Mouse (Mus musculus) kidney, adult 2 months (tissue): ENCODE results near the gene Coro1b. TPM values are rescaled to one million over a fixed set of nuclear protein-coding genes. Genes with fewer than 3 reads are reported as not detected.

Experiments used
- DNase-seq: peaks from one replicate; pipeline ENCODE4 v3.0.0; 2021
- H3K27ac ChIP-seq: fragments of 200-500 bp; 2 replicates; pipeline ENCODE4 v1.5.1; 2012; ENCODE audit warnings: low read depth, low read length, control low read depth, inconsistent platforms; ENCODE audit not compliant: insufficient read depth
- H3K27me3 ChIP-seq: fragments of 200-500 bp; replicated peaks from 2 replicates; pipeline ENCODE4 v1.6.1; 2012; ENCODE audit warnings: mild to moderate bottlenecking, moderate library complexity, low read length, inconsistent platforms; ENCODE audit not compliant: control insufficient read depth, insufficient read depth
- H3K36me3 ChIP-seq: fragments of 200-500 bp; 2 replicates; pipeline ENCODE4 v1.6.1; 2012; ENCODE audit warnings: mild to moderate bottlenecking, moderate library complexity, low read length, inconsistent platforms; ENCODE audit not compliant: control insufficient read depth, insufficient read depth
- H3K4me1 ChIP-seq: fragments of 200-500 bp; 2 replicates; pipeline ENCODE4 v1.6.1; 2011; ENCODE audit warnings: low read length; ENCODE audit not compliant: control insufficient read depth, insufficient read depth
- H3K4me3 ChIP-seq: fragments of 200-500 bp; 2 replicates; pipeline ENCODE4 v1.5.1; 2011; ENCODE audit warnings: mild to moderate bottlenecking, low read depth, low read length, control low read depth; ENCODE audit not compliant: insufficient read depth
- CTCF ChIP-seq: fragments of 200-500 bp; conservative IDR thresholded peaks from 2 replicates; pipeline ENCODE4 v1.5.1; 2011; ENCODE audit warnings: low read depth, mild to moderate bottlenecking, control low read depth, low read length, moderate library complexity, mixed read lengths; ENCODE audit not compliant: insufficient read depth, insufficient read length
- POLR2A ChIP-seq: fragments of 200-500 bp; IDR thresholded peaks from one replicate; pipeline ENCODE4 v1.6.1; 2011; ENCODE audit warnings: low read depth, low read length, control low read depth
- WGBS: fragments of 180-500 bp; shearing (Covaris S2); methylation state at CpG from one replicate; pipeline ENCODE4 v1.1.7; 2018; 5-methylcytosine and 5-hydroxymethylcytosine counted together
- polyA plus RNA-seq: library from polyadenylated mRNA; depleted of rRNA; stranded (reverse); fragments of >200 nt; gene quantifications from 2 replicates; pipeline ENCODE4 v1.2.3, GENCODE M21; 2012

Coro1b gene
- polyA plus RNA-seq, 1 experiment, result 176 TPM

DNA sequence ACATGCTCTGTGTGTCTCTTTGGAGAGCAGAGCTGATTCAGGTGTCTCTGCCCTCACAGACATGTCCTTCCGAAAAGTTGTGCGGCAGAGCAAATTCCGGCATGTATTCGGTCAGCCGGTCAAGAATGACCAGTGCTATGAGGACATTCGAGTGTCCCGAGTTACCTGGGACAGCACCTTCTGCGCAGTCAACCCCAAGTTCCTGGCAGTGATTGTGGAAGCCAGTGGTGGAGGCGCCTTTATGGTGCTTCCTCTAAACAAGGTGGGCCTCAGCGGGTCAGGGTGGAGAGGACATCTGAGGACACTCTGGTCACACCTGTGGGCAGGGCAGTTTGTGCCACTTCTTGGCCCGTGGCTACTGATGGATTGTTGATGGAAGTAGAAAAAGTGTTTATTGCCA, 864 bp downstream of the Coro1b start:
- 38% methylated on average over 11 of the region's 11 CpGs for WGBS
- H3K4me1 ChIP-seq, result peaks cover 15% of the 10 kb centered on the region
- H3K27ac ChIP-seq, result peak overlapping the region; percentile 47; the same call in 1 of the 2 replicates
- TF ChIP-seq CTCF, result no peak
- no peak for TF ChIP-seq POLR2A
- peak; percentile 27 for DNase-seq
- H3K27me3 ChIP-seq, result no peaks in the 10 kb centered on the region
- H3K4me3 ChIP-seq, result peak overlapping the region; percentile 95
- H3K36me3 ChIP-seq, result no peaks in the 10 kb centered on the region

DNA sequence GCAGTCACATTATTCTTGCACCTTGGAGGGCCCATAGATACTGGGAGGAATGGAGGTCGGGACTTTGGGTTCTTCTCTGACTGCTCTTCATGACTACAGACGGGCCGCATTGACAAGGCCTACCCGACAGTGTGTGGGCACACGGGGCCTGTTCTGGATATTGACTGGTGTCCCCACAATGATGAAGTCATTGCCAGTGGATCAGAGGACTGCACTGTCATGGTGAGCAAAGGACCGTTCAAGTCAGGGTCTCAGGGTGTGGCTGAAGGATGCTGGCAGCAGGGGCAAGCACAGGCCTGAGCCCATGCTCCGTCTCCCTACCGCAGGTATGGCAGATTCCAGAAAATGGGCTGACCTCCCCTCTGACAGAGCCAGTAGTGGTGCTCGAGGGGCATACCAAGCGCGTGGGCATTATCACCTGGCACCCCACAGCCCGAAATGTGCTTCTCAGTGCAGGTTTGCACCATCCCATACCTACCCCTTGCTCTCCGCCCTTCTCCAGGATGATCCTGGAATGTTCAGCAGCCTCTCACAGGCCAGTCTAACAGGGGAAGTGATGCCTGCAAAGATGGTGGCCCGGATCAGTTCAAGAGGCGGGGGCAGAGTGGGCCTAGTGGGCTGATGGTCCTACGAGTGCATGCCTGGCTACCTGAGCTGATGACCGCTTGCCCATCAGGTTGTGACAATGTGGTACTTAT, 1.5 kb downstream of the Coro1b start:
- 91% methylated on average over 17 of the region's 17 CpGs for WGBS
- Histone ChIP-seq H3K36me3 (no peaks in the 10 kb centered on the region), H3K4me3 (peak overlapping the region; percentile 95; the same call in 1 of the 2 replicates), H3K27ac (no peak overlapping the region), H3K4me1 (peaks cover 15% of the 10 kb centered on the region), H3K27me3 (no peaks in the 10 kb centered on the region)
- TF ChIP-seq CTCF (no peak), POLR2A (no peak)
- no peak for DNase-seq

DNA sequence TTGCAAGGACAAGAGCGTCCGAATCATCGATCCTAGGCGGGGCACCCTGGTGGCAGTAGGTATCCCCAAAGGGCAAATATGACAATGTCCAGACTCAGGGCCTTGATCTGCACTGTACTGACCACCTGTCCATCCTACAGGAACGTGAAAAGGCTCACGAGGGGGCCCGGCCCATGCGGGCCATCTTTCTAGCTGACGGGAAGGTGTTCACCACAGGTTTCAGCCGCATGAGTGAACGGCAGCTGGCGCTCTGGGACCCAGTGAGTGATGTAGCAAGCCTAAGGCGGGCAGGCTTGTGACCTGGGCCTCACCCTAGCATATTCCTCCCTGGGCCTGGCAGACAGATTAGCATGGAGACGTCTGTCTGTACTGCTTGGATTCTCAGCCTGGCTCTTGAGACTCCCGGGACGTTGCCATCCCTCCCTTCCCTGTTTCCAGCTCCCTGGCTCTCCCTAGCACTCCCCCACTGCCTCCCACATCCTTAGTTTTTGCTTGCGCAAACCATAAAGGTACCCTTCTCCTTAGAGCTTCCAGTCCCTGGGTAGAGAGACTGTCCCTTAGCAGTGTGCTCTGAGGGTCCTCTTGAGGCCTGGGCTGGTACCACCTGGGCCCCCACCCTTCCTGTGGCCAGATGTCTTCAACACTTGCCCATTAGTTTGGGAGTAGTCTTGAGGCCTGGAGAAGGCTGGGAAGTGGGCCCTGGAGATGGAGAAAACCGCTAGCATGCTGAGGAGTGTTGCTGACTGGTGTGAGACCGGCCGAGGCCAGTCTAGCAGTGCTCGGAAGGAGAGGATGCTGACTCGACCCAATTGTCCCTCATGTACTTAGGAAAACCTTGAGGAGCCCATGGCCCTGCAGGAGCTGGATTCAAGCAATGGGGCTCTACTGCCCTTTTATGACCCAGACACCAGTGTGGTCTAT, 2.4 kb downstream of the Coro1b start:
- no peak for TF ChIP-seq POLR2A
- no peak for TF ChIP-seq CTCF
- no peaks in the 10 kb centered on the region for H3K36me3 ChIP-seq
- WGBS, result 80% methylated on average over 22 of the region's 22 CpGs

DNA sequence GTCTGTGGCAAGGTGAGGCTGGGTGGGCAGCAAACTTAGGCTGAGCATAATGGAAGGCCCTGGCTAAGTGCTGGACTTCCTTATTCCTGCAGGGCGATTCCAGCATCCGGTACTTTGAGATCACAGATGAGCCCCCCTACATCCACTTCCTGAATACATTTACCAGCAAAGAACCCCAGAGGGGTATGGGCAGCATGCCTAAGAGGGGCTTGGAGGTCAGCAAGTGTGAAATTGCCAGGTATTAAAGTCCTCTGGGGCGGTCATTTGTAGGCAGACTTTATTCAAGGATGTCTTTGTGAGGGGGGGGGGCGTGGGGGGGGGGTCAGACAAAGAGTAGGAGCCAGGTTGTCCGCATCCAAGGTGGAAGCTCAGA, 3.1 kb downstream of the Coro1b start:
- no peak overlapping the region for H3K4me3 ChIP-seq
- no peaks in the 10 kb centered on the region for H3K36me3 ChIP-seq
- H3K27ac ChIP-seq, result no peak overlapping the region
- no peak for DNase-seq
- H3K4me1 ChIP-seq, result peaks cover 15% of the 10 kb centered on the region
- H3K27me3 ChIP-seq, result no peaks in the 10 kb centered on the region
- TF ChIP-seq CTCF (no peak), POLR2A (no peak)
- WGBS, result 75% methylated on average over 5 of the region's 5 CpGs

More for the DNA sequence above, 2.4 kb downstream of the Coro1b start:
- H3K4me3 ChIP-seq, result no peak overlapping the region
- peaks cover 15% of the 10 kb centered on the region for H3K4me1 ChIP-seq
- no peak overlapping the region for H3K27ac ChIP-seq
- no peak for DNase-seq
- H3K27me3 ChIP-seq, result no peaks in the 10 kb centered on the region

DNA sequence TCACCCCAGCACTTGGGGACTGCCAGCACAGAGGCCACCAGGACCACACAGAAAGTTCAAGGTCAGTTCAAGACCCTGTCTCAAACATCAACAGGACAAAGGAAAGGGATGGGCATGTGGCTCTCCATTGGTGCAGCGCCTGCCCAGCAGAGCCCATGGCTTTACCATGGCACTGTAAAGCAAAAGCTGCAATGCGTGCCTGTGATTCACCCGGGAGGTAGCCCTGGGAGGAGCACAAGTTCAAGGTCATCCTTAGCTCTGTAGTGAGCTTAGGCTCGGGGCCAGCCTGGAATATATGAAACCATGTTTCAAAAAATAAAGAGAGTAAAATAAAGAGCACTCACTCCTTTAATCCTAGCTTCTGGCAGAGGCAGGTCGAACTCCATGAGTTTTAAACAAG, 3.5 kb downstream of the Coro1b start:
- peaks cover 15% of the 10 kb centered on the region for H3K4me1 ChIP-seq
- 82% methylated on average over 5 of the region's 5 CpGs for WGBS
- H3K4me3 ChIP-seq, result no peak overlapping the region
- no peak overlapping the region for H3K27ac ChIP-seq
- H3K27me3 ChIP-seq, result no peaks in the 10 kb centered on the region
- TF ChIP-seq POLR2A (no peak), CTCF (no peak)
- no peaks in the 10 kb centered on the region for H3K36me3 ChIP-seq
- no peak for DNase-seq

DNA sequence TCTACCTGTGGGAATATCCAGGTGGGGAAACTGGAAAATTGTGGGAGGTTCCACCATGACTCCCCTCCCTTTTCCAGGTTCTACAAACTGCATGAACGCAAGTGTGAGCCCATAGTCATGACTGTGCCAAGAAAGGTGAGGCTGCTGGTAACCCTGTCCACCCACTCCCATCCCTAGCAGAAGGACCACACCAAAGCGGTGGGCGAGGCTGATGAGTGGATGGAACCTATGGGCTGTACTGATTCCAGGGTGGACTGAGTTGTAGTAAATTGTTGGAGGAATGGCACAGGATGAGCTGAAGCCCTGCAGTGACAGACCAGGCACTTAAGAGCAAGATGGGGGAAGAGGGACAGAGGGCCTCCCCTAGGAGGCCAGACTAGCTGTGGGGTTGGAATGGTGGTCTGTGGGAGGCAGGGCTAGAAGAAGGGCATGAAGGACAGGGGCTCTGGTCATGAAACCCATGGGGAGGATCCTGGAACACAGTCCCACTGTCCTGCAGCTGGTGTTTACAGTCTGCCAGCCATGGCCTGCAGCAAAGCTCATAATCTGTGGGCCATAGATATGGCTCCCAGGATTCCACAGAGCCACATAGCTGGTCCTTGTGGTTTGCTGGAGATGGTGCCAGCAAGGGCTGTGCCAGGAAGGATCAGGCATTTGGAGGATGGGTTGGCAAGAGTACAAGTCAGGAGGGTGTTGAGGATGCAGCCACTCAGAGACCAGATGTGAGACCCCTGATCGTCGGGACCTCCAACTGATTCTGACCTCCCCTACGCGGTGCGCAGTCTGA, 4.2 kb downstream of the Coro1b start:
- peaks cover 15% of the 10 kb centered on the region for H3K4me1 ChIP-seq
- H3K36me3 ChIP-seq, result no peaks in the 10 kb centered on the region

More for the DNA sequence above, 4.2 kb downstream of the Coro1b start:
- no peak overlapping the region for H3K27ac ChIP-seq
- no peak for DNase-seq
- TF ChIP-seq POLR2A, result no peak
- TF ChIP-seq CTCF, result no peak
- no peak overlapping the region for H3K4me3 ChIP-seq
- H3K27me3 ChIP-seq, result no peaks in the 10 kb centered on the region
- 84% methylated on average over 8 of the region's 8 CpGs for WGBS
